Mouse (Mus musculus) liver, embryonic 14.5 days (tissue): ENCODE results near the gene Ltbp1.

ENCODE experiments used
- CTCF ChIP-seq: IDR thresholded peaks from 2 replicates; pipeline ENCODE4 v1.5.1; 2016; ENCODE audit warnings: antibody characterized with exemption, low read depth, control low read depth
- EP300 ChIP-seq: IDR thresholded peaks from 2 replicates; pipeline ENCODE4 v1.6.1; 2016; ENCODE audit warnings: antibody characterized with exemption, low read depth

DNA sequence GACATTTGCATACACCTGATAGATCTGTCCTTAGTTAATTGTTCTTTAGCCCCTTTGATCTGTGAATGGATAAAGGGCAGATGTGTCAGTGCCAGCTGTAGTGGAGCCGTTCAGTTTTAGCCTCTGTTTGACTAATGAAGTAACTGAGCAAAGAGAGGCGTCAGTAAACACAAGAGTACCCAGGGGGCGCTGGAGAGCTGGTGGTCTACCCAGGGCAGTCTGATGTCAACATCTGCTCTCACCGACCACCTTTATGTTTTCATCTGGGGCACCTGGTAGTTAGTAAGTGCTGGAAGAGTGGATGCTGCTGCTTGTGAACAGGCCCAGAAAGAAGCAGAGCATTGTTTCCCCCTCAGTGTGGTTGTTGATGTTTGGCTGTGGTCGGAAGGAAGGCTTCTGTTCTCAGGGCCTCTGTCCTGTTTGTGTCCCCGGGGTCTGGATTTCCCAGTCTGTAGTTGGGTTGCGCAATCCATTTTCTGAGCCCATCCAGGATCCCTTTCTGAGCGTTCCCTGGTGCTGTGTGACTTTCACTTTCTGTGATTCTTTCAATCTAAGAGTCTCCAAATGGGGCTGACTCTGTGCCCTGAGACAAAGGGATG lies 123.1 kb downstream of the Ltbp1 start:
- TF ChIP-seq CTCF: peak; percentile 62
- TF ChIP-seq EP300: no peak
